Mouse (Mus musculus) spleen, adult 2 months (tissue): ENCODE data around the gene Zg16. TPM values are rescaled to one million over a fixed set of nuclear protein-coding genes. Genes with fewer than 3 reads are reported as not detected.

Source experiments
- DNase-seq, 2 experiments: peaks; one replicate each; pipeline versions ENCODE4 v3.0.0 to v3.0.0-alpha.2; 2012 to 2021; ENCODE audit warnings: low spot score in 2 of 2, low read depth in 1 of 2
- H3K27ac ChIP-seq: fragments of 200-500 bp; 2 replicates; pipeline ENCODE4 v1.5.1; 2012; ENCODE audit warnings: low read length, inconsistent platforms; ENCODE audit not compliant: insufficient read depth
- H3K27me3 ChIP-seq: fragments of 200-500 bp; 2 replicates; pipeline ENCODE4 v1.6.1; 2012; ENCODE audit warnings: mild to moderate bottlenecking, moderate library complexity, low read length, inconsistent platforms; ENCODE audit not compliant: control insufficient read depth, insufficient read depth
- H3K36me3 ChIP-seq: fragments of 200-500 bp; 2 replicates; pipeline ENCODE4 v1.6.1; 2012; ENCODE audit warnings: mild to moderate bottlenecking, low read length, inconsistent platforms; ENCODE audit not compliant: control insufficient read depth, insufficient read depth
- H3K4me1 ChIP-seq: fragments of 200-500 bp; 2 replicates; pipeline ENCODE4 v1.6.1; 2011; ENCODE audit warnings: inconsistent platforms; ENCODE audit not compliant: control insufficient read depth, insufficient read depth, insufficient read length
- H3K4me3 ChIP-seq: fragments of 200-500 bp; 2 replicates; pipeline ENCODE4 v1.5.1; 2011; ENCODE audit warnings: mild to moderate bottlenecking, inconsistent platforms; ENCODE audit not compliant: insufficient read depth, insufficient read length; ENCODE audit errors: extremely low read depth
- CTCF ChIP-seq: fragments of 200-500 bp; IDR thresholded peaks from 2 replicates; pipeline ENCODE4 v1.5.1; 2011; ENCODE audit warnings: mild to moderate bottlenecking, inconsistent platforms; ENCODE audit not compliant: insufficient read depth, insufficient read length, insufficient replicate concordance; ENCODE audit errors: extremely low read depth
- POLR2A ChIP-seq: fragments of 200-500 bp; IDR thresholded peaks from 2 replicates; pipeline ENCODE4 v1.6.1; 2011; ENCODE audit warnings: low read depth, low read length, inconsistent platforms
- WGBS: fragments of 180-500 bp; shearing (Covaris S2); methylation state at CpG from one replicate; pipeline ENCODE4 v1.1.7; 2018; 5-methylcytosine and 5-hydroxymethylcytosine counted together
- polyA plus RNA-seq: library from polyadenylated mRNA; depleted of rRNA; stranded (reverse); fragments of >200 nt; gene quantifications from 2 replicates; pipeline ENCODE4 v1.2.3, GENCODE M21; 2012

The Zg16 gene
- polyA plus RNA-seq, 1 experiment: 1,018 TPM

DNA sequence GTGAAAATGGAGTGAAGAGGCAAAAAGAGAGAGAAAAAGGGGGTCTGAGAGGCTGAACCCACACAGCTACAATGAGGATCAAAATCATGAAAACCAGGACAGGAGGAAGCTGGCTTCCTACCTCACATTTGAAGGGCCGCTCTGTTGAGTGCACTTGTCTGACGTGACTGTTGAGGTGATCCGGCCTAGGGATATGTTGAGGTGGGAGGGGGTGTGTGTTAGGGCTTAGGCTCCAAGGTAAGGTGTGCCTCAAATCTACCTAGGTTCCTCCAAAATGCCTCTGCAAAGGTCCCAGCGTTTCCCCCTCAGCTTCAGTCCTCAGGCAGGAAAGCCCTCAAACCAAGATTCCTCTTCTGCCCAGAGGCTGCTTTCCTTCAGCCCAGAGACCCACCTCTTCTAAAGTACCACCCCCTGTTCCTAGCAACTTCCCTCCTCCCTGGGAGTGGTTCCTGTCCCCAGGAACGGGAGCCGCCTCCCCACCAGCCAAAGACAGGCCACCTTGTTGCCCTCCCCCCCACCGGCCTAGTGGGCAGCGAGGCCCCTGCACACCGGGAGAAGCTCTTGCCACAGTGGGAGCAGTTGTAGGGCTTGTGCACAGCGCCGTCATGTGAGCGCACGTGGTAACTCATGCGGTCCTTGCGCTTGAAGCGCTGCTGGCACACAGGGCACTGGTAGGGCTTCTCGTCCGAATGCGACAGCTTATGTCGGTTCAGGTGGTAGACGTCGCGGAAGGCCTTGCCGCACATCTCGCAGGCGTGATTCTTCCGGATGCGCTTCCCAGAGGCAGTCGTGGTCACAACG is 62.2 kb downstream of the Zg16 start:
- H3K36me3 ChIP-seq: peaks cover 16% of the 10 kb centered on the region
- DNase-seq: peak; percentile 70 to 80
- H3K4me1 ChIP-seq: peaks cover 43% of the 10 kb centered on the region
- H3K4me3 ChIP-seq: peak overlapping the region; percentile 78
- 1% methylated on average over 30 of the region's 30 CpGs for WGBS
- H3K27me3 ChIP-seq: no peaks in the 10 kb centered on the region
- H3K27ac ChIP-seq: peak overlapping the region; percentile 98
- TF ChIP-seq POLR2A (peak; percentile 37), CTCF (peak; percentile 61; the same call in 1 of the 2 replicates)

DNA sequence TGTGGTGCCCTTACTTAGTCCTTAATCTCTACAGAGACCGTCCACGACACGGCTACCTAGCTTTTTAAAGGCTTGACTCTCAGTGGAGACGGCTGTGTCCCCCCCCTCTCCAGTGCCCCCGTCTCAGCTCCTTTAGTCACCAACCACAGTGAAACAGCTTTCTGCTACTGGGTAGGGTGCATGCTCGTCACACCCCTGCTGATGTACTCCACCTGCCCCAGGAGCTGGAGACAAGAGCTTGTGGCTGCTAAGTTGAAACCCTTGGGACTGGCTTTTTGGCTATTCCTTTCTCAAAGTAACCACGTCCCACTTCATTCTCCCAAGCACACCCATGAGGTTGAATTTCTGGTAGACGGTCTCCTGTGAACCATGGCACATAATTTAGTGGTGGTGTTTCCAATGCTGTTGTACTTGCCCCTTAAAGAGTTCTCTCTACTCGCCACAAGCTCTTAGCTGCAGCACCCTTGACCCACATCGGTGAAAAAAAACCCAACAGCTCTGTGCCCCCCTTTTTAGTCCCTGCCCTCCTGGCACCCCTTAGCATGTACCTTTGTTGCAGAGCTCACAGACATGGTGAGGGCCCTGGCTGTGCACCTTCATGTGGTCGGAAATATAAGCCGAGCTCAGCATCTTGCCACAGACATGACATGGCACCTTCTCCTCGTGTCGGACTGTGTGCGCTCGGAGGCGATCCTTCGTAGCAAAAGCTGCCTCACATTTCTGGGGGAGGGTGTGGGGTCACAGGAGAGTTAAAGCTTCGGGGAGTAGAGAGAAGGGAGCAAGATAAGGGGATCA is 63.0 kb downstream of the Zg16 start:
- Histone ChIP-seq H3K27ac (no peak overlapping the region), H3K4me3 (peak overlapping the region; percentile 15), H3K4me1 (peaks cover 43% of the 10 kb centered on the region), H3K27me3 (no peaks in the 10 kb centered on the region), H3K36me3 (peaks cover 16% of the 10 kb centered on the region)
- DNase-seq: no peak
- 13% methylated on average over 19 of the region's 19 CpGs for WGBS
- TF ChIP-seq CTCF (no peak), POLR2A (no peak)

DNA sequence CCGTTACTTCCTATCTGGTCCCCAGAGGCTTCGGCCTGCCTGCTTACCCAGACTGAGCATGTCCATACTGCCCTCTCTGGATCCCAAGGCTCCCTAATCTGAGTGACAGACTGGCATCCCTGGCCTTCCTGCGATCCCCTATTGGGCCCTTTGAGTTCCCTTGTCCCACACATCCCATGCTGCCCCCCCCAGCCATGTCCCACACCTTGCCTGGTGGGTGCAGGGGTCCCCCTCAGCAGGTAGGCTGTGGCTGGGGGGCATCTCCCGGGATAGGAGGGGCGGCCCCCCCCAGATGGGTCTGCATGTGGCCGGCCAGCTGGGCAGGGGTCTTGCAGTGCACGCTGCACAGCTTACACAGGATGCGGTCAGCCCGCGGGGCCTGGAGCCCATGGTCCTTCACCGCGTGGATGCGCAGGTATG is 63.8 kb downstream of the Zg16 start:
- 71% methylated on average over 13 of the region's 13 CpGs for WGBS
- H3K4me1 ChIP-seq: peaks cover 43% of the 10 kb centered on the region
- H3K36me3 ChIP-seq: peaks cover 16% of the 10 kb centered on the region
- no peak overlapping the region for H3K4me3 ChIP-seq
- H3K27me3 ChIP-seq: no peaks in the 10 kb centered on the region
- no peak for DNase-seq
- TF ChIP-seq POLR2A (no peak), CTCF (no peak)
- no peak overlapping the region for H3K27ac ChIP-seq

DNA sequence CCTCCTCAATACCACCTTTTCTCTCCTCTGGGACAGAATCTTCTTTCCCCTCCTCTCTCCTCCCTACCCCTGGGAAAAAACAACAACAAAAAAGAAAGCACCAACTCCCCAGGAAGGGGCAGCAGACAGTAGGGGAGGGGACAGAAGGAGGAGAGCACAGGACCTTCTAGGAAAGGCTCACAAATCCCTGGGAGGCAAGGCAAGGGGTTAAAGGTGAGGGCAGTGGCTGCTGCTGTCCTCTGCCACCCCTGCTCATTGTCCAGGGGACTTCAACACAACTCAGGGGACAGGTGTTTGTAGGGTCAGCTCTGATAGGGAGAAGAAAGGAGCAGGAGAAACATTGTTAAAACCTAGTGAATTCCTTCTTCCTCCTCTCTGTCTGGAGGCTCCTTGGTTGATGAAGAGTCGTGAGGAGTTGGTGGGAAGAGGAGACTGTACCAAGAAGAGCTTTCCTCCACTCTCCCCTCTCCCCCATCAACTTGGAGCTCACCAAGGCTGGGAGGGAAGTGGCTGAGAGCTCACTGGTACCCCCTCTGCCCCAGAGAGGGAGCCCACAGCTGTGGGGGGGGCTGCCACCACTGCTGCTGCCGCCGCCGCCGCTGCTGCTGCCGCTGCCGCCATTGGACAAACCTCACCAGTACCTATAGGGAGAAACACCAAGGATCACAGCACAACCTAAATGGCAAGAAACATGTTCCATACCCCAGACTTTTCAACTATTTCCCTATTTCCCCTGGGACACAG is 64.4 kb downstream of the Zg16 start:
- Histone ChIP-seq H3K4me1 (peaks cover 37% of the 10 kb centered on the region), H3K4me3 (no peak overlapping the region), H3K27ac (no peak overlapping the region), H3K27me3 (no peaks in the 10 kb centered on the region), H3K36me3 (peaks cover 16% of the 10 kb centered on the region)
- TF ChIP-seq POLR2A (no peak), CTCF (no peak)
- DNase-seq: no peak
- 76% methylated on average over 7 of the region's 7 CpGs for WGBS

DNA sequence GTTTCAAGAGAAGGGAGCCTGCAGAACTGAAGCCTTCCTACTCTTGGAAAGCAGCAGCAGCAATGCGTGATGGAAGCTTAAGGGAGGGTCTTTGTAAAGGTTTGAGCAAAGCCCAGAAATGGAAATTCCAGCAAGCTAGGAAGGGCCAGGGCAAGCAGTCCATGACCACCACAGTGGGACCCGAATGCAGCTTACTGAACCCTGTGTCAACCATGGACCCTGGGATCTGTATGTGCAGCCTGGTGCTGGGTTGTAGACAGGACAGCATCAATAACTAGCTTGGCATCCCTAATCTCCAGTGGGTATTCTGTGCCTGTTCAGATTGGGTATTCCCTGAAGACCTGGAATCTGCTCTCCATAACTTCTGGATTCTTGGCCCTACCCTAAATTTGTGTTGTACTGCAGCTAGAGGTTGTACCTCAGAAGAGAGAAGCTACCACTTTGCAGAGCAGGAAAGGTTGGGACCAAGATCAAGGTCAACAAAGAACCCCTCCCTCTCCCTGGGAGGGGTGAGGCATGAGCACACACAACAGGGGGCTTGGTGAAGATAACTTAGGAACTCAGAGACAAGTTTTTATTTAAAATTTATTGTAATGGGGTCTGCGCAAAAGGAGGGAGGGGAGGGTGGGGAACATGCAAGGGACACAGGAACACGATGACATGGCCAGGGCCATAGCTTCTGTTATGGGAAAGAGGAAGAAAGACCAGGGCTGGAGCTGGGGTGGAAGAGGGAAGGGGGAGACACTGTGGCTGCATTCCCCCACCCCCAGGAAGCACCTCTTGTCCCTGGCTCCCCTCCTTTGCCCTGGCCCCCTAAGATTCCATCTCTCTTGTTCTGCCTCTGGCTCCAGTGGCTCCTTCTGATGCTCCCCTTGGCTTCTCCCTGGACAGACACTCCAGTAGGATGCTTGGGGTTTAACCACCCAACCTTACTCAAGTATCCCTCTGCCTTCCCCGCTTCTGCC is 65.3 kb downstream of the Zg16 start:
- peaks cover 37% of the 10 kb centered on the region for H3K4me1 ChIP-seq
- peaks cover 16% of the 10 kb centered on the region for H3K36me3 ChIP-seq
- no peaks in the 10 kb centered on the region for H3K27me3 ChIP-seq
- H3K4me3 ChIP-seq: no peak overlapping the region; the same call in 1 of the 2 replicates
- H3K27ac ChIP-seq: no peak overlapping the region
- TF ChIP-seq POLR2A: no peak
- no peak for TF ChIP-seq CTCF
- 54% methylated on average over 5 of the region's 5 CpGs for WGBS
- DNase-seq: no peak
